Mouse (Mus musculus) activated CD4-positive, CD25-positive, alpha-beta regulatory T cell (primary cell): ENCODE results near the gene Oxt. TPM values are rescaled to one million over a fixed set of nuclear protein-coding genes. Genes with fewer than 3 reads are reported as not detected.

ENCODE experiments used
- polyA plus RNA-seq, 2 experiments: library from polyadenylated mRNA; unstranded; fragments of 100-300 nt; shearing (Covaris generic); gene quantifications; one replicate each; pipeline ENCODE4 v1.2.1; 2017

Oxt gene
- not detected for polyA plus RNA-seq

DNA sequence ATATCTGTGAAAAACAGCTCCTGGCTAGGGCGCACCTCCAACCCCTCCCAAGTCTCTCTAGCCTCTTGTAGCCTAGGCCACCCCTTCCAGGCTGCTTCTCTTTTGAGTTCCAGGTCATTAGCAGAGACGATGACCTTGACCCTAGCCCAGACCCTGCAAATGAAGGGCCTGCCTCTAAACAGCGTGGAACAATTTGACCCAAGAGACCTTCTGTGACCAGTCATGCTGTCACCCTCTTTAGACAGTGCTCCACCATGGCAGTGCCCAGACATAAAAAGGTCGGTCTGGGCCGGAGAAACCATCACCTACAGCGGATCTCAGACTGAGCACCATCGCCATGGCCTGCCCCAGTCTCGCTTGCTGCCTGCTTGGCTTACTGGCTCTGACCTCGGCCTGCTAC is at the start of gene Oxt:
Oxt (plus strand) TSS at position 301 of the 400 bp plus-strand sequence.

DNA sequence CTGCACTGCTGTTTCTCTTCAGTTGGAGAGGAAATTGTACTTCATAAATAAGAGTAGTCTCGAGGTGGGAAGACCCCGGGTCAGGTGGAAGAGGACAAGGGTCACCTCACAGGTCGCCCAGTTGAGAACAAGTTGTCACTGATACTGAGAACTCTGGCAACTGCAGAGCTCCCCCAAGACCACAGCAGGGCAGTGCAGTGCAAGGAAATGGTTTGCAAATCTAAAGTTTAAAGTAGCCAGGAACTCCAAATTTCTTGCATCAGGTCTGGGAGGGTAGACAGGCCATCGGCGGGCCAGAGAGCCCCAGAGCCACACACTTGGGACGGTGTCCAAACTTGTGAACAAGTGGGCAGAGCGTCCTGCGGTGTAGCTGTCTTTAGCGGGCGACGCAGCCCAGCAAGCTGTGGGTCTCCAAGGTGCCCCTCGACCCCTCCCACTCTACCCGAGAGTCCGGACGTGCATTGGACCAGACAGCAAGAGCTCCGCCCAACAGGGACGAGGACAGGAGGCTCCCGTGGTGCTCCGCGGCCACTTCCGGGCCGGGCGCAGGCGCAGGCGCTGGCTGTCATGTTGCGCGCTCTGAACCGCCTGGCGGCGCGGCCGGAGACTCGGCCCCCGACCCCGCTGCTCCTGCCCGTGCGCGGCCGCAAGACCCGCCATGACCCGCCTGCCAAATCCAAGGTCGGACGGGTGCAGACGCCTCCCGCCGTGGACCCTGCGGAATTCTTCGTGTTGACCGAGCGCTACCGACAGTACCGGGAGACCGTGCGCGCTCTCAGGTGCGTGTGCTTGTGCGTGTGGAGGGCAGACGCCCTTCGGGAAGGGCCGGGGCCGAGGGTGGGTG is 12.5 kb upstream of the Oxt start, which contains the start of gene Mrps26:
Mrps26 (plus strand) TSS at position 531 of the 844 bp plus-strand sequence.

DNA sequence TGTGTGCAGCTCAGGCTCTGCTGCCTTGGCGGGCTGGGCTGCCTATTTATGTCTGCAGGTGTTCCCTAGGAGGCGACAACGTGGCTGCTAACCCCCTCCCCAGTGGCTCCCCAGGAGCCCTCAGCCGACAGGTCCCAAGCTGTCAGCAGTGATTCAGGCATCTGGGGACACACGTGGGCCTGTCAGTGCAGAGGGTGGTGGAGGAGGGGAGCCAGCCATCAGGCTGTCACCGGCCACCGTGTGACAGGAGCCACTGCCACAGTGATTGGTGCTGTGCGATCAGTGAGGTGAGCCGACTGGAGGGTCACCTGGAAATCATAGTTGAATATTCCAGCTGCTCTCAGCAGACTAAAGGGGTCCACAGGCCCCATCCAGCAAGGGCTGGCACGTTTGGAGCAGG is 6.6 kb downstream of the Oxt start, which contains the start of gene Avp:
Avp (minus strand) TSS at position 3 of the 400 bp plus-strand sequence.

Other genes starting within 250 kb of the Oxt start
- gene Cpxm1, start 178.6 kb upstream of the Oxt start, polyA plus RNA-seq = under 1 TPM; 0.27 to 0.35 TPM
- under 1 TPM in 1 of 2 experiments, not detected in 1; 0.12 TPM for gene Gm28372, start 170.9 kb upstream of the Oxt start, polyA plus RNA-seq
- not detected for gene 1700020A23Rik, start 170.9 kb upstream of the Oxt start, polyA plus RNA-seq
- under 1 TPM in 1 of 2 experiments, not detected in 1; 0.29 TPM for gene Tmem239, start 169.7 kb upstream of the Oxt start, polyA plus RNA-seq
- gene Vps16, start 151.8 kb upstream of the Oxt start, polyA plus RNA-seq = 100 to 1,000 TPM; 196 to 225 TPM
- 10 to 100 TPM; 15.0 to 23.6 TPM for gene Pced1a, start 151.5 kb upstream of the Oxt start, polyA plus RNA-seq
- gene Ptpra, start 125.9 kb upstream of the Oxt start, polyA plus RNA-seq = 100 to 1,000 TPM; 138 to 167 TPM
- gene Mrps26, start 12.4 kb upstream of the Oxt start, polyA plus RNA-seq = 100 to 1,000 TPM in 1 of 2 experiments, 10 to 100 TPM in 1; 94.7 to 134 TPM
- not detected for gene Avp, start 6.4 kb downstream of the Oxt start, polyA plus RNA-seq
- gene Fastkd5, start 53.9 kb downstream of the Oxt start, polyA plus RNA-seq = 10 to 100 TPM; 14.2 to 17.2 TPM
- gene Ubox5, start 53.9 kb downstream of the Oxt start, polyA plus RNA-seq = 10 to 100 TPM in 1 of 2 experiments, 1 to 10 TPM in 1; 10.0 to 10.9 TPM
- under 1 TPM; 0.37 to 0.71 TPM for gene Lzts3, start 66.6 kb downstream of the Oxt start, polyA plus RNA-seq
- gene Ddrgk1, start 88.5 kb downstream of the Oxt start, polyA plus RNA-seq = 100 to 1,000 TPM; 134 to 141 TPM
- 10 to 100 TPM; 51.1 to 56.7 TPM for gene Itpa, start 91.4 kb downstream of the Oxt start, polyA plus RNA-seq
- under 1 TPM in 1 of 2 experiments, not detected in 1; 0.36 TPM for gene Slc4a11, start 121.3 kb downstream of the Oxt start, polyA plus RNA-seq